In genomic region chr15:77031271-77031670, GRCm38 (mm10) we compare ENCODE assay signal across 20 mouse cellular contexts. TPM values are rescaled to one million over a fixed set of nuclear protein-coding genes. Genes with fewer than 3 reads are reported as not detected.
"Had no signal": no experiment of that assay in that cellular context is flagged by ENCODE, and none has a peak within 500 bp of the region (broad histone marks: within the 10 kb centered on the region; RNA-seq: fewer than 3 reads in every experiment).

No protein-coding gene starts in this region.

- DNase-seq: kidney, postnatal 10 days; kidney, postnatal 4 days; lung, adult 2 months; lung, postnatal 36 days; retina, postnatal 1 day; right cerebral cortex, postnatal 14 days; thymus, adult 2 months; thymus, postnatal 25 days had no signal

- H3K9ac ChIP-seq: limb, embryonic 12.5 days; liver, embryonic 15.5 days; midbrain, embryonic 15.5 days; neural tube, embryonic 13.5 days; stomach, embryonic 15.5 days had no signal

- H3K4me2 ChIP-seq: limb, embryonic 12.5 days; liver, embryonic 11.5 days; liver, embryonic 15.5 days; midbrain, embryonic 15.5 days; neural tube, embryonic 13.5 days; stomach, embryonic 15.5 days had no signal

- H3K27ac ChIP-seq: layer of hippocampus, adult 2 months; limb, embryonic 12.5 days; liver, embryonic 15.5 days; midbrain, embryonic 10.5 days; midbrain, embryonic 15.5 days; neural tube, embryonic 13.5 days; stomach, embryonic 15.5 days had no signal

- ATAC-seq: lung, postnatal 0 days; midbrain, embryonic 15.5 days had no signal

- H3K9me3 ChIP-seq: limb, embryonic 12.5 days; liver, embryonic 15.5 days; midbrain, embryonic 10.5 days; midbrain, embryonic 15.5 days; neural tube, embryonic 13.5 days; stomach, embryonic 15.5 days had no signal

- H3K36me3 ChIP-seq: limb, embryonic 12.5 days; liver, embryonic 15.5 days; midbrain, embryonic 10.5 days; midbrain, embryonic 15.5 days; neural tube, embryonic 13.5 days; stomach, embryonic 15.5 days had no signal

- H3K4me3 ChIP-seq: layer of hippocampus, adult 2 months; limb, embryonic 12.5 days; liver, embryonic 15.5 days; midbrain, embryonic 10.5 days; midbrain, embryonic 15.5 days; neural tube, embryonic 13.5 days; stomach, embryonic 15.5 days had no signal

- H3K27me3 ChIP-seq: limb, embryonic 12.5 days; liver, embryonic 15.5 days; midbrain, embryonic 15.5 days; neural tube, embryonic 13.5 days; stomach, embryonic 15.5 days had no signal

RNA-seq across cellular contexts. Expression of gene Apol6, which starts 13.3 kb away (rescaled TPM):
- total RNA-seq: layer of hippocampus, adult 2 months; megakaryocyte, adult 5-6 weeks; monocyte, adult 5-6 weeks had no signal
- polyA plus RNA-seq: kidney, embryonic 14.5 days; limb, embryonic 12.5 days; liver, embryonic 11.5 days; lung, postnatal 0 days; midbrain, embryonic 10.5 days; neural tube, embryonic 13.5 days; stomach, embryonic 15.5 days had no signal

RNA-seq across cellular contexts. Expression of gene Mb, which starts 19.2 kb away (rescaled TPM):
- total RNA-seq: megakaryocyte, adult 5-6 weeks; monocyte, adult 5-6 weeks had no signal
